In the genomic region with DNA sequence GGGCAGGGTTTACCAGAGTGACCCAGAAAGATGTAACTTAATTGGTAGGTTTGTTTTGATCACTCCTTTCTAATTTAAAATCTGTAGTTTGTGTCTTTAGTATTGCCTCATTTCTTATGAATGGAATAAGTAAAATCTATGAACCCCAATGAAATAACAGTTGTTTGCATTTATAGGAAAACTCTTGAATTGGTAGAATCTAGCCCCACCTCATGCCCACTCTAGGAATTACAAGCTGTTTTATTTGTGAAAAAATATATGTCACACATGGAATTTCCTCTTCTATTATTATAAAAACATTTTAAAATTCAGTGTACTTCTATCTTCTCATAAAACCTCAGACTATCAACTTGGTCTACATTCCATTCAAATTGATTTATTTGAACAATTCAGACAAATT, we compare ENCODE assay signal across 9 mouse cellular contexts. TPM values are rescaled to one million over a fixed set of nuclear protein-coding genes. Genes with fewer than 3 reads are reported as not detected.
A peak's percentile ranks its signal among the peaks of the same experiment; 100 is the strongest.
DNase-seq lines count a peak whose midpoint lies in the region; ATAC-seq and TF ChIP-seq lines count a peak whose summit lies in the region.
"Had no signal": no experiment of that assay in that cellular context is flagged by ENCODE, and none has a peak within 500 bp of the region (broad histone marks: within the 10 kb centered on the region; RNA-seq: fewer than 3 reads in every experiment).

No protein-coding gene starts in this region.

- intact Hi-C loops in left cerebral cortex, postnatal 4 days (cut with DNase I): no loop called here

- no peak overlapping the region for H3K4me3 ChIP-seq in forebrain, embryonic 14.5 days (ENCODE audit: low read depth, low read length)
- H3K4me3 ChIP-seq in forebrain, embryonic 15.5 days: no peak overlapping the region
- no peak overlapping the region for H3K4me3 ChIP-seq in limb, embryonic 14.5 days (replicated peaks; ENCODE audit: low read length)
- no peak overlapping the region for H3K4me3 ChIP-seq in limb, embryonic 10.5 days
- H3K4me3 ChIP-seq: erythroblast, embryonic 14.5 days had no signal

- no peaks in the 10 kb centered on the region for H3K9me3 ChIP-seq in forebrain, embryonic 14.5 days (replicated peaks; ENCODE audit: control insufficient read depth, low read length)
- no peaks in the 10 kb centered on the region for H3K9me3 ChIP-seq in forebrain, embryonic 15.5 days
- no peaks in the 10 kb centered on the region for H3K9me3 ChIP-seq in limb, embryonic 14.5 days (ENCODE audit: control insufficient read depth, low read length)
- H3K9me3 ChIP-seq in limb, embryonic 10.5 days (replicated peaks): no peaks in the 10 kb centered on the region

- H3K27me3 ChIP-seq in forebrain, embryonic 14.5 days (replicated peaks; ENCODE audit: control insufficient read depth, insufficient read depth, low read length): no peaks in the 10 kb centered on the region
- H3K27me3 ChIP-seq in forebrain, embryonic 15.5 days: no peaks in the 10 kb centered on the region
- H3K27me3 ChIP-seq in limb, embryonic 14.5 days (ENCODE audit: control insufficient read depth, insufficient read depth, low read length): no peaks in the 10 kb centered on the region
- no peaks in the 10 kb centered on the region for H3K27me3 ChIP-seq in limb, embryonic 10.5 days (ENCODE audit: low read depth, poor library complexity, severe bottlenecking)
- H3K27me3 ChIP-seq in Patski: no peaks in the 10 kb centered on the region

- H3K27ac ChIP-seq in forebrain, embryonic 14.5 days (ENCODE audit: low read depth, low read length): no peak overlapping the region
- no peak overlapping the region for H3K27ac ChIP-seq in forebrain, embryonic 15.5 days (replicated peaks)
- no peak overlapping the region for H3K27ac ChIP-seq in limb, embryonic 14.5 days (replicated peaks; ENCODE audit: low read depth, low read length)
- H3K27ac ChIP-seq in limb, embryonic 10.5 days: no peak overlapping the region

- H3K36me3 ChIP-seq in forebrain, embryonic 14.5 days (ENCODE audit: control insufficient read depth, insufficient read depth, low read length): no peaks in the 10 kb centered on the region
- 0 out of 2 replicates have a peak, but pooled peaks cover 5% of the 10 kb centered on the region for H3K36me3 ChIP-seq in forebrain, embryonic 15.5 days
- no peaks in the 10 kb centered on the region for H3K36me3 ChIP-seq in limb, embryonic 14.5 days (ENCODE audit: control insufficient read depth, insufficient read depth, low read length)
- 0 out of 2 replicates have a peak, but pooled peaks cover 3% of the 10 kb centered on the region for H3K36me3 ChIP-seq in limb, embryonic 10.5 days

- no peak for TF ChIP-seq POLR2A in limb, embryonic 14.5 days (IDR thresholded peaks at IDR 0.05; ENCODE audit: borderline replicate concordance, extremely low read depth, insufficient read depth, insufficient read length)

- H3K4me1 ChIP-seq in forebrain, embryonic 14.5 days (ENCODE audit: control insufficient read depth, insufficient read depth, low read length): no peaks in the 10 kb centered on the region
- no peaks in the 10 kb centered on the region for H3K4me1 ChIP-seq in forebrain, embryonic 15.5 days
- H3K4me1 ChIP-seq in limb, embryonic 14.5 days (ENCODE audit: control insufficient read depth, insufficient read depth, low read length): no peaks in the 10 kb centered on the region
- no peaks in the 10 kb centered on the region for H3K4me1 ChIP-seq in limb, embryonic 10.5 days

- POLR2A ChIA-PET in Patski (lab: Charles Lee): no interaction called here

- in situ Hi-C loops in Patski (cut with MboI; ENCODE audit: low pct_unique_long_range_greater_than_20kb): no loop called here

- no peak for ATAC-seq in forebrain, embryonic 14.5 days
- ATAC-seq in forebrain, embryonic 15.5 days (replicated peaks): no peak
- no peak for ATAC-seq in limb, embryonic 14.5 days (ENCODE audit: low FRiP score, low read depth)
- ATAC-seq in Patski: no peak

- H3K9ac ChIP-seq in forebrain, embryonic 14.5 days (ENCODE audit: low read length): no peak overlapping the region
- no peak overlapping the region for H3K9ac ChIP-seq in forebrain, embryonic 15.5 days (replicated peaks)
- H3K9ac ChIP-seq in limb, embryonic 14.5 days (ENCODE audit: low read depth, low read length, severe bottlenecking): no peak overlapping the region

- peak; percentile 69 for DNase-seq in forebrain, embryonic 14.5 days (ENCODE audit: low spot score)
- peak; percentile 51 for DNase-seq in limb, embryonic 14.5 days (ENCODE audit: low spot score)
- no peak for DNase-seq in limb, embryonic 10.5 days (ENCODE audit: low spot score)
- no peak for DNase-seq in Patski (ENCODE audit: low read depth, low spot score)
- peak; percentile 6 for DNase-seq in left cerebral cortex, postnatal 4 days
- no peak for DNase-seq in spleen, postnatal 4 days (ENCODE audit: low spot score in 2 of 2)
- no peak for DNase-seq in frontal cortex, postnatal 10 days (ENCODE audit: low spot score in 2 of 2)

- peak; percentile 42 for TF ChIP-seq CTCF in Patski (IDR thresholded peaks at IDR 0.05)

- H3K4me2 ChIP-seq in forebrain, embryonic 14.5 days (ENCODE audit: low read length): no peak overlapping the region
- no peak overlapping the region for H3K4me2 ChIP-seq in forebrain, embryonic 15.5 days (replicated peaks)
- no peak overlapping the region for H3K4me2 ChIP-seq in limb, embryonic 14.5 days (replicated peaks; ENCODE audit: low read depth, low read length, severe bottlenecking)

- CTCF ChIA-PET in Patski (lab: Charles Lee): interaction anchor here (0.7 to 1.5 kb wide), 5 partner anchors 9 to 535 kb away, joined by 3 to 5 read pairs (median 4); no protein-coding TSS in a partner anchor

RNA-seq across cellular contexts. Expression of gene Pgm1, which starts 47.3 kb away (rescaled TPM):
- polyA plus RNA-seq in forebrain, embryonic 14.5 days (2014; fragmentation: Nextera tagmentation; extraction: Ambion mirVana): 46.2 and 47.3 TPM in 2 replicates
- polyA plus RNA-seq in forebrain, embryonic 15.5 days (2015; fragmentation: Nextera tagmentation; extraction: Ambion mirVana): 36.0 and 42.3 TPM in 2 replicates
- polyA plus RNA-seq in limb, embryonic 14.5 days (2012; rRNA removed): 39.8 and 40.1 TPM in 2 replicates
- polyA plus RNA-seq in limb, embryonic 14.5 days (2014; fragmentation: Nextera tagmentation; extraction: Ambion mirVana): 52.1 and 54.6 TPM in 2 replicates
- polyA plus RNA-seq in limb, embryonic 10.5 days (2016; fragmentation: Nextera tagmentation; extraction: Ambion mirVana): 54.9 and 62.4 TPM in 2 replicates
- 74.9 TPM for polyA plus RNA-seq in Patski (2021)
- total RNA-seq in left cerebral cortex, postnatal 4 days (2021): 10 to 100 TPM; 32.5 to 40.5 TPM

RNA-seq across cellular contexts. Expression of gene Itgb3bp, which starts 47.7 kb away (rescaled TPM):
- 24.3 and 27.2 TPM in 2 replicates for polyA plus RNA-seq in forebrain, embryonic 14.5 days (2014; fragmentation: Nextera tagmentation; extraction: Ambion mirVana)
- 19.2 and 22.3 TPM in 2 replicates for polyA plus RNA-seq in forebrain, embryonic 15.5 days (2015; fragmentation: Nextera tagmentation; extraction: Ambion mirVana)
- 4.7 and 11.3 TPM in 2 replicates for polyA plus RNA-seq in limb, embryonic 14.5 days (2012; rRNA removed)
- polyA plus RNA-seq in limb, embryonic 14.5 days (2014; fragmentation: Nextera tagmentation; extraction: Ambion mirVana): 31.3 and 33.1 TPM in 2 replicates
- 50.0 and 52.6 TPM in 2 replicates for polyA plus RNA-seq in limb, embryonic 10.5 days (2016; fragmentation: Nextera tagmentation; extraction: Ambion mirVana)
- polyA plus RNA-seq in Patski (2021): 4.3 TPM
- 1 to 10 TPM; 4.1 to 4.5 TPM for total RNA-seq in left cerebral cortex, postnatal 4 days (2021)

RNA-seq across cellular contexts. Expression of gene Efcab7, which starts 52.9 kb away (rescaled TPM):
- polyA plus RNA-seq in forebrain, embryonic 14.5 days (2014; fragmentation: Nextera tagmentation; extraction: Ambion mirVana): 24.7 and 25.1 TPM in 2 replicates
- polyA plus RNA-seq in forebrain, embryonic 15.5 days (2015; fragmentation: Nextera tagmentation; extraction: Ambion mirVana): 20.8 and 22.5 TPM in 2 replicates
- 18.0 and 20.6 TPM in 2 replicates for polyA plus RNA-seq in limb, embryonic 14.5 days (2012; rRNA removed)
- 20.8 and 21.2 TPM in 2 replicates for polyA plus RNA-seq in limb, embryonic 14.5 days (2014; fragmentation: Nextera tagmentation; extraction: Ambion mirVana)
- polyA plus RNA-seq in limb, embryonic 10.5 days (2016; fragmentation: Nextera tagmentation; extraction: Ambion mirVana): 20.8 and 23.1 TPM in 2 replicates
- polyA plus RNA-seq in Patski (2021): 22.7 TPM
- total RNA-seq in left cerebral cortex, postnatal 4 days (2021): 10 to 100 TPM in 1 of 2 experiments, 1 to 10 TPM in 1; 9.4 to 11.6 TPM
- polyA plus RNA-seq: erythroblast, embryonic 14.5 days had no signal

Comparison
In these comparisons a context has a peak if more than half of its experiments do, and no peak if none do; other contexts are left out.
1. DNase-seq: peak in forebrain, embryonic 14.5 days (single experiment), limb, embryonic 14.5 days (single experiment) and left cerebral cortex, postnatal 4 days (single experiment); none in limb, embryonic 10.5 days (single experiment), Patski (single experiment), spleen, postnatal 4 days (0 of 2) and frontal cortex, postnatal 10 days (0 of 2).